Mouse (Mus musculus): ENCODE data around the gene Naaladl1. TPM values are rescaled to one million over a fixed set of nuclear protein-coding genes. Genes with fewer than 3 reads are reported as not detected.

Naaladl1 gene
- polyA plus RNA-seq (2014; fragmentation: Illumina TruSeq; extraction: RNeasy Lipid Tissue Mini Kit (QIAGEN cat#74804); ENCODE audit: low read depth, low replicate concordance), result 1.5 TPM

DNA sequence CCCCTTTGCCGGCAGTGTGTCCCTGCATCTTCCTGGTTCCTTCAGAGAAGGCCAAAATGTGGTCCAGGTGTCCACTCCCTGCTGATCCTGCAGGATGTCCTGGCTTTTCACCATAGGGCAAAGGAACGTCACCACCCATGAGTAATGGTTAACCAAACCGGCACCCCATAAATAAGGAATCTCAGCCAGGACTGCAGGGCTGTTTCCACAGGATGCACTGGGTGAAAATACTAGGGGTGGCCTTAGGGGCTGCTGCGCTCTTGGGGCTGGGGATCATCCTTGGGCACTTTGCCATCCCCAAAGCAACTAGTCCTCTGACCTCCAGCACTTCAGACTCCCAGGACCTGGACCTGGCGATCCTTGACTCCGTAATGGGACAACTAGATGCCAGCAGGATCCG is at the start of gene Naaladl1:
Gene Naaladl1, plus strand, starts transcription at position 197 of the 400 bp plus-strand sequence.

DNA sequence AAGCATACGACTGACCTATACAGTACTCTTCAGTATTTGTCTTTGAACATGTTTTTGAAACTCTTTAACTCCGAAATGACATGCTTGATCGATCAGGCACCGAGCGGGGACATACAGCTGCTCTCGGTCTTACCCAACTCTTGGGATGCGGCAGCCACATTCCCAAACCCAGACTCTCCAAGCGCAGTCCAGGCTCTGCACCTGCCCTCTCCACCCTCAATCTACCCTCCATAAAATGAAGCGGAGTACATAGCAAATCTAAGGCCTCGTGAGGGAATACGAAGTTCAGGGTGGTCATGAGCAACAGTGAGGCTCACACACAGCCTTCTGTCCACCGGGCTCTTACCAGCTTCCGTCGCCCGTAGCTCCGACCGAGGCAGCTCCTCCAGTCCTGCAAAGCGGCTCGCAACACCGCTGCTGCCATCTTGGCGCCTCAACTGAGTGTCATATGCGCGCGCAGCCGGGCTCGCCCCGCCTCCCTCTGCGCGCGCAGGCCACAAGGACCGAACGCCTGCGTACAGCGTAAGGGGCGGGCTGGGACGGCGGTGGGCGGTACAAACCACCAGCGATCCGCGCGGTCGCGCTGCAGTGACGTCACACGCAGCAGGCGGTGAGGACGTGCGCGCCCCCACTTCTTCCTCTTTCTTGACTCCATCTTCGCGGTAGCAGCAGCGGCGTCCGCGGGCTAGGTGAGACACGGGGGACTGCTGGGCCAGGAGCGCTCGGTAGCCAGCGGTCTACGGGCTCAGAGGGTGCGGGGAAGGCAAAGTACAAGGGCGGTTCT is 48.1 kb upstream of the Naaladl1 start, which contains the start of the genes Mrpl49 and Fau:
Gene Mrpl49, minus strand, starts transcription at position 473 of the 784 bp plus-strand sequence.
Gene Fau, plus strand, starts transcription at position 532 of the 784 bp plus-strand sequence.

DNA sequence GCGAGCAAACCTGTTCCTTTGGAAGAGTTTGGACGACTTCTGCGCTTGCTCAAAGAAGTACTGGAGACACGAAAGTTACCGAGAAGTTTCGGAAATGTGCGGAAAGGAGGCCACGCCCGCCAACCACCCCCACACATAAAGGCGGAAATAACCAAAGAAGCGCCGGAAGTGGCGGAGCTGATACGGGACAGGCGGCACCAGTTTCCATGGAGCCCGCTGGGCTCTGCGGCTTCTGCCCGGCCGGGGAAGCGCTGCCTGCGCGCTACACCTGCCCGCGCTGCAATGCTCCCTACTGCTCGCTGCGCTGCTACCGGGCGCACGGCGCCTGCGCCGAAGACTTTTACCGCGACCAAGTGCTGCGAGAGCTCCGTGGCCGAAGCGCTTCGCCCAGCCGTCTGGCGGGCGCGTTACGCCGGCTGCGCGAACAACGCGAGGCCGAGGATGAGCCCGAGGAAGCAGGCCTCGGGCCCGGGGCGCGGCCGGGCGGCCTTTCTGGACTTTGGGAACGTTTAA is 44.5 kb upstream of the Naaladl1 start, which contains the start of gene Znhit2:
Gene Znhit2, plus strand, starts transcription at position 172 of the 513 bp plus-strand sequence.

DNA sequence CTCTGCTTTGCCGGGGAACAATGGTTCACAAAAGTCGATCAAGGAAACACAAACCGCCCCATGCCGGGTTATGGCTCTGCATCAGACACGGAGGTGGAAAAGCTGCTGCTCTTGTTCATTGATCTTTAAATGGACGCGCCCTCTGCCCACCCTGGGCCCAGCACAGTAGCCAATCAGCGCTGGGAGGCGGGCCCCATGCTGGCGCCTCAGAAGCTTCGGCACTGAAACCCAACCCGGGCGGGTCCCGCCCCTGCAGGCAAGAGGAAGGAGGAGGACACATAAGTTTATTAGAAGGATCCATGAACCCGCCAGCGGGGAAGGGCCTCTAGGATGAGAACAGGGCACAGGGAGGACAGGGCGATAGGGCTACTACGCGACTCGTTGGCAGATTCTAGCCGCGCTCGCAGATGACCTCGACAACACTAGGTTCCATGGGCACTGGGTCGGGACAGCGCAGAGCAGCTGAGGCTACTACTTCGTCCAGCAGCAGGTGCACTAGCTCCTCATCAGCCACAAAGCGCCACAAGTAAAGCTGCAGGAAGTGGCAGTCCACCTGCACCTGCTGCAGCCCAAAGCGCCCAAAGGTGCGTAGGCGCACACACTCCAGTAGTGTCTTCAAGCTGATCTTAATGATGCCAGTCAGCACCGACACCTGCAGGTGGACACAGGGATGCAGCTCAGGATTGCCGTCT is 37.7 kb upstream of the Naaladl1 start, which contains the start of gene Tm7sf2:
Gene Tm7sf2, minus strand, starts transcription at position 650 of the 692 bp plus-strand sequence.

DNA sequence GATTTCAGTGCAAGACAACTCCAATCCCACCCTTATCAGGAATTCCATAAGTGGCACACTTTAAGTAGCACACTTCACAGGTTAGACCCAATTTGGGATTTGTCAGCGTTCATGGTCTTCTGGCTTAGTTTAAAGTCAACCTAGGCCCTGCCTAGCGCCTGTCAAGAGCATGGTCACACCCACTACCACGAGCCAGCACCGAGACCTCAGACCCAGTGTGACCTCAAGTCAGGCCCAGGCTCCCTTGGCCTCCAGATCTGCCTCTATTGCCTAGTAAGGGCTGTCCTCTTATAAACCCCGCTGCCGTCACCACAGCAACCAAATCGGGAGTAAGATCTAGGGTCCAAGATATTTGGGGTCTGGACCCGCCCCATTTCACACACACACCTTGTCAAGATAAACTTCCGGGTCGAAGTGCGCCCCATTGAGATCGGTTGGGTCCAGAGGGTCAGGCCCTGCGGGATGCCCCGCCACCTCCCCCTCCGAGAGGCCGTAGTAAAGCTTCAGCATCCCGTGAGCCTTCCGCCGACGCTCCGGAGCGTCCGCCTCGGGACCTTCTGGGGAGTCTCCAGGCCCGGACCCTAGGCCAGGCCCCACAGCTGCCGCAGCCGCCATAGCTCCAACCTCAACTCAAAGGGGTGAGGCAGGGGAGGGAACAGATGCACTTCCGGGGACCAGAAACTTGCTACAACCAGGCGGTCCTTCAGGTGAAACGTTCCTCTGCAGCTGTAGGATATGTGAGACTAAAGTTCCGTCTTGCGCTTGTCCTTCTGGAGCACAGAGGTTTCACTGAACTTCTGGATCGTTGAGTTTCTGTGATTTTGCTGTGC is 28.8 kb upstream of the Naaladl1 start, which contains the start of gene Vps51:
Gene Vps51, minus strand, starts transcription at position 668 of the 830 bp plus-strand sequence.

DNA sequence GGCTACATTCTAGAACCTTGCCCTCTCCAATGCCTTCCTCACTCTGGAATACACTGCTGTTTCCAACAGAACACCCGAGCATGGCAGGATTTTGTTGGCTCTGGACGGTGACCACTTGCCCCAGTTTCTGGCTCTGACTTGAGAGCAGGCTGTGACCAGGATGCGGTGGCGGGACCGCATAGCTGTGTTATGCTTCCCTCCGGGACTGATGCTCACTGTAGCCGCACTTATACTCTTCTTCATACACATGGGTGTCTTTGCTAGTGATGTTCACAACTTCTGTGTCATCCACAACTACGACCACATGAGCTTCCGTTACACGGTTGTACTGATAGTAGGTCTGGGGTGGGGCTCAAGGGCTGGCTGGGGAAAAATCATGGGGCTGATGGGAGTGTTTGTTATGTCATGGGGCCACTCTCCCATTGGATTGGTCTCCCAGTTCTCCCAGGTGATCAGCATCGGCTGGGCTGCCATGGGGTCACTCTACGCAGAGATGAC is 25.6 kb upstream of the Naaladl1 start, which contains the start of gene Tmem262:
Gene Tmem262, plus strand, starts transcription at position 51 of the 498 bp plus-strand sequence.

DNA sequence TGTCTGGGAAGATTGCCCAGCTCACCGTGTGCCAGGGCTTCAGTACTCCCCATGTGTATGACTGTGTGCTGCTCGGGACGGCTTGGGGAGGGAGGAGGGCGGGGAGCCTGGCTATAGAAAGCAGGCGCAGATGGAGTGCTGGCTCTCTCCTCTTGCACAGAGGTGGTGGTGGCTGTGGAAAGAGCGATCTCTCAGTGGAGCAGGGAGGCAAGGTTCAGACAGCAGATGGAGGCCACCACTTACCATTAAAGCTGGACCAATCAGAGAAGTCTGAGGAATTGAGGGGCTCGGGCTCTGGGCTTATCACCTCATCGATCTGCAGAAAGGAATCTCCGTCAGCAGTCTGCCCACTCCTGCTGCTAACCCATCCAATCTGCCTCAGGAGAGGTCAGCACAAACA is 23.4 kb upstream of the Naaladl1 start, which contains the start of gene Gm28374:
Gene Gm28374, minus strand, starts transcription at position 101 of the 400 bp plus-strand sequence.

DNA sequence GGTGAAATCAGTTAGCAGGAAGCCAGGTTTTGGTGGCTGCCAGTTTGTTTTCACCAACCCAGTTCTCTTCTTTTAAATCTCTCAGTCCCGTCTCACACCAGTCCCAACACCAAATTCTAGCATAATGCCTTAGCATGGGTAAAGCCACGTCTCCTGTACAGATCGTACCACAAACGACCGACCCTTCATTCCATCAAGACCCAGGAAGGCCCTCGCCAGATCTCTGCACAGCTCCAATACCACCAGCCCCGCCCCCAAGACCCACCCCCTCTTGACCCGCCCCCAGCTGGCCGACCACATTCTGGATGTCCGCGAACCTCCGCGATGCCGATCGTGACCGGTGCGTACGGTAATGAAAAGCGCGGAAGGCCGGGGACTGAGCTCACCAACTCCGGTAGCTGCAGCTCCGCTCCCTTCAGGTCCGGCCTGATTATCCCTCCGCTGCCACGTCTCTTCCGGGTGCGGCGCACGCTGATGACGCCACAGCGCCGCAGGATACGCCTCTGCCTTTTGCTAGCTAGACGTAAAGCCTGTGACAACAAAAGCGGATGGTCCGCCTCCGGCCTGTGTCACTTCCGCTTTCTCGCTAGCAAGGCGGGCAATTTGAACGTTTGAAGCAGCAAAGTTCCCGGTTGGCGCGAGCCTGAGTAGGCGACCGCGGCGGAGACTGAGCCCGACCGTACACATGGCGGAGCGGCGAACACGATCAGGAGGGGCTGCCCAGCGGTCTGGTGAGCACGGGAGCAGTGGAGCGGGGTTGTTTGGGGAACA is 20.9 kb upstream of the Naaladl1 start, which contains the start of the genes Zfpl1 and Cdca5:
Gene Zfpl1, minus strand, starts transcription at position 479 of the 771 bp plus-strand sequence.
Gene Cdca5, plus strand, starts transcription at position 506 of the 771 bp plus-strand sequence.

DNA sequence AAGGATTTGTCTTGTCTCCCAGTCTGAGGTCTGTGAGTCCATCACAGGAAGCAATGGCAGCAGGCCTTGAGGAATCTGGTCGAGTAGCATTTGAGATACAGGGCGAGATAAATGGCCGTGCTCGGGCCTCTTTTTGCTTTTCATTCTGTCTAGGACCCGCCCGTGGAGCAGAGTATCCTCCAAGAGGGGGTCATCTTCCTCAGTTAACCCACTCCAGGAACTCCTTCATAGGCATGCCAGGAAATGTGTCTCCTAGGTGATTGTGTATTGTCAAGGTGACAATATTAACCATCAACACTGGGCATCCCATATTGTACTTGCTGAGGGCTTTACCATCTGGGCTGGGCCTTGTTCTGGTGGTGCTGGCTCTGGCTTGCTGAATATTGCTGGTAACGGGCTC is 11.5 kb upstream of the Naaladl1 start, which contains the start of gene AC131692.1:
Gene AC131692.1, plus strand, starts transcription at position 301 of the 400 bp plus-strand sequence.

DNA sequence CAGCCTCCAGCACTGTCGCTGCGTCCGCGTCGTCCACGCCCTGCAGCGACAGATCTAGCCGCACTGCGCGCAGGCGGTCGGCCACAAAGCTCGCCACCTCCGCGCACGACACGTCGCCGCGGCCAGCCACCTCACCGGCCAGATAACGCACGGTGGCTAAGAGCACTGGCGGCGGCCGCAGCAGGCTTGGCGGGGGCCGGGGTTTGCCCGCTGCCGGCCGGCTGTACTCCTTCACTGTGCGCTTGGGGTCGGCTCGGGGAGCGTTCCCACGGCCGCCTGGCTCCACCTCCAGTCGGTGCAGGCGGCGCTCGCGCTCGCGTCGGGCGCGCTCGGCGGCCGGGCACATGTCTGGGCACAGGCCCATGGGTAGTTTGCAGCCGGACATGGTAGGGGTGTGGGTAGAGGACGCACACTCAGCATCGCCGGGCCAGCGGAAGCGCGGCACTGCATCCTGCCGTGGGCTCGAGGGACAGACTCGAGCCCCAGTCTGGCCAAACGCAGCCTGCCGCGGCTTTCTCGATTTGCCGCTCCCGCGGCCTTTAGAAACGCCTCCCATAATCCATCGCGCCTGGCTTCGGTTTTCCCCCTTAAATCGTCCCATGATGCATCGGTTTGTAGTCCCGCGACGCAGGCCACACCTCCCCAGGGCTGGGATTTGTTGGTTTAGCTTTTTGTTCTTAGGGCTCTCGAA is 12.5 kb downstream of the Naaladl1 start, which contains the start of gene Sac3d1:
Gene Sac3d1, minus strand, starts transcription at position 665 of the 691 bp plus-strand sequence.

DNA sequence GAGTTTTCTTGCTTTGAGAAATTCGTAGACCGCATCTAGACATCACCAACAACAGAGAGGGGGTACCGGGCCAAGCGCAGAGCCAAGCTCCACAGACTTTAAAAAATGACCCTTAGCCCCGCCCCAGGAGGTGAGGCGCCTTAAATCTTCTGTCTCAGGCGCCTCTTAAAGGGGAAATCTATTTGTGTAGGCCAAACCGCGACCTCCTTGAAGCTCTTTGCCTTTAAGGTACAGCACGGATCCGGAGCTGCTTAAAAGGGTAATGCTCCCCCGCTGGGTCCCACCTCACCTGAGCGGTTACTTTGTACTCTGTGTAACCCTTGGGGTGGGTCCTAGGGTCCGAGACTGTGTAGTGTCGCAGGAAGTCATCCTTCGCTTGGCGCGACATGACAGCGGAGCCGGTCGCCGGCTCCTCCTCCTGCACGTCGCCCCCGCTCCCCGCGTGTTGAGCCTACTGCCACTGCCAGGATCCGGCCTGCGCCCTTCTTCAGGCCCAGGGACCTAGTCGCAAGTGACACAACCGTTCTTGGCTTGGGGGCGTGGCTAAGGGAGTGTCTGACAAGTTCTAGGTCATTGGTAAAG is 22.3 kb downstream of the Naaladl1 start, which contains the start of gene Snx15:
Gene Snx15, minus strand, starts transcription at position 545 of the 582 bp plus-strand sequence.

DNA sequence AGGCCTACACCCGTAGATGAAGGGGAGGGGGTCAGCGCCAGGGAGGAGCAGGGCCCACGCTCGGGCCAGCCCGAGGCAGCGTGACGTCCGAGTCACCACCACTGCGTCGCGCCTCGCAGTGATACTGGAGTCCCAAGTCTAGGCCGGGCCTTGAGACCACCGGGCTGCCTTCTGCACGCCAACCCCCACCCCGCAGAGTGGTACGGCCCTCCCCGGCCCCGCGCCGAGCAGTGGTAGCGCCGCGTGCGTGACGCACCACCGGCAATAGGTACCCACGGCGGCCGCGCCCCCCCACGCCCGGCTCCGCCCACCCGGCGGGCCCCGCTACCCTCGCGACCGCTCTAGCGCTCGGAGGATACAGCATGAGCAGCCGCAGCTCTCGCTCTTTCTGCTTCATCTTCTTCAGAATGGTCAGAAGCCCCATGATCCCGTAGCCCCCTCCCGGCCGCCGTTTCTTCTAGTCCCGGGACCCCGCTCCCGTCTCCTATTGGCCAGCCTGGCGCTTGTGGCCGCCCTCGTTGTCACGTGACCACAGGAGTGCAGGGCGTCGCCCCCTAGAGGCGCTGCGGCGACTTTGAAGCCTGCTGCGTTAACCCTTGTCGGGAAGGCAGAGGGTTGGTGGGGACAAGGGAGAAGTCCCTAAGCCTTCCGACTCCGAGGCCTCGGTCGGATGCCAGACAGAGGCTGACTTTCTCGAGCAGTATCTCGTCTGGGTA is 35.3 kb downstream of the Naaladl1 start, which contains the start of gene Batf2:
Gene Batf2, plus strand, starts transcription at position 306 of the 716 bp plus-strand sequence.

DNA sequence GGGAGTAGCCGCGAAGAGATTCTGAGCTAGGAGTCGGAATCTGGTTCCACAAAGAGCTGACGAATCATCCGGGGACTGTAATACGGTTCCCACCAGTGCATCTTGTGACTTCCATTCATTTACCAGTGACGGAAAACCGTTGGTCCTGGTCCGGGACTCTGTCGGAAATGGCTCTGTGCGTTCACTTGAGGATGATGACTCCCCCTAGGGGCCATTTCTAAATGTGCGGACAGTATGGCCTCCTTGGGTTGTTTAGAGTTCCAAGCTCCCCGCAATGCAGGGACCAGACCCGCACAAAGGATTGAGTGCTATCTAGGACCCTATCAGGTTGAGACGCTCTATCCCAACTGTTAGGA is 35.8 kb downstream of the Naaladl1 start, which contains the start of gene Arl2:
Gene Arl2, minus strand, starts transcription at position 155 of the 356 bp plus-strand sequence.

Other genes starting within 250 kb of the Naaladl1 start
- 4.3 TPM for gene Frmd8, start 230.5 kb upstream of the Naaladl1 start, polyA plus RNA-seq (2014; fragmentation: Illumina TruSeq; extraction: RNeasy Lipid Tissue Mini Kit (QIAGEN cat#74804); ENCODE audit: low read depth, low replicate concordance)
- 1.0 TPM for gene Slc25a45, start 228.0 kb upstream of the Naaladl1 start, polyA plus RNA-seq (2014; fragmentation: Illumina TruSeq; extraction: RNeasy Lipid Tissue Mini Kit (QIAGEN cat#74804); ENCODE audit: low read depth, low replicate concordance)
- gene Tigd3, start 211.6 kb upstream of the Naaladl1 start, polyA plus RNA-seq (2014; fragmentation: Illumina TruSeq; extraction: RNeasy Lipid Tissue Mini Kit (QIAGEN cat#74804); ENCODE audit: low read depth, low replicate concordance), result 0.19 TPM
- 12.7 TPM for gene Dpf2, start 192.8 kb upstream of the Naaladl1 start, polyA plus RNA-seq (2014; fragmentation: Illumina TruSeq; extraction: RNeasy Lipid Tissue Mini Kit (QIAGEN cat#74804); ENCODE audit: low read depth, low replicate concordance)
- gene Cdc42ep2, start 181.0 kb upstream of the Naaladl1 start, polyA plus RNA-seq (2014; fragmentation: Illumina TruSeq; extraction: RNeasy Lipid Tissue Mini Kit (QIAGEN cat#74804); ENCODE audit: low read depth, low replicate concordance), result 0.79 TPM
- gene Pola2, start 141.6 kb upstream of the Naaladl1 start, polyA plus RNA-seq (2014; fragmentation: Illumina TruSeq; extraction: RNeasy Lipid Tissue Mini Kit (QIAGEN cat#74804); ENCODE audit: low read depth, low replicate concordance), result 3.3 TPM
- not detected for gene Slc22a20, start 119.6 kb upstream of the Naaladl1 start, polyA plus RNA-seq (2014; fragmentation: Illumina TruSeq; extraction: RNeasy Lipid Tissue Mini Kit (QIAGEN cat#74804); ENCODE audit: low read depth, low replicate concordance)
- 2.7 TPM for gene Capn1, start 89.9 kb upstream of the Naaladl1 start, polyA plus RNA-seq (2014; fragmentation: Illumina TruSeq; extraction: RNeasy Lipid Tissue Mini Kit (QIAGEN cat#74804); ENCODE audit: low read depth, low replicate concordance)
- 1.1 TPM for gene Syvn1, start 59.2 kb upstream of the Naaladl1 start, polyA plus RNA-seq (2014; fragmentation: Illumina TruSeq; extraction: RNeasy Lipid Tissue Mini Kit (QIAGEN cat#74804); ENCODE audit: low read depth, low replicate concordance)
- gene Mrpl49, start 48.0 kb upstream of the Naaladl1 start, polyA plus RNA-seq (2014; fragmentation: Illumina TruSeq; extraction: RNeasy Lipid Tissue Mini Kit (QIAGEN cat#74804); ENCODE audit: low read depth, low replicate concordance), result 24.2 TPM
- 18.5 TPM for gene Fau, start 47.9 kb upstream of the Naaladl1 start, polyA plus RNA-seq (2014; fragmentation: Illumina TruSeq; extraction: RNeasy Lipid Tissue Mini Kit (QIAGEN cat#74804); ENCODE audit: low read depth, low replicate concordance)
- not detected for gene Znhit2, start 44.6 kb upstream of the Naaladl1 start, polyA plus RNA-seq (2014; fragmentation: Illumina TruSeq; extraction: RNeasy Lipid Tissue Mini Kit (QIAGEN cat#74804); ENCODE audit: low read depth, low replicate concordance)
- gene Tm7sf2, start 37.4 kb upstream of the Naaladl1 start, polyA plus RNA-seq (2014; fragmentation: Illumina TruSeq; extraction: RNeasy Lipid Tissue Mini Kit (QIAGEN cat#74804); ENCODE audit: low read depth, low replicate concordance), result 3.7 TPM
- gene Vps51, start 28.6 kb upstream of the Naaladl1 start, polyA plus RNA-seq (2014; fragmentation: Illumina TruSeq; extraction: RNeasy Lipid Tissue Mini Kit (QIAGEN cat#74804); ENCODE audit: low read depth, low replicate concordance), result 13.1 TPM
- not detected for gene Tmem262, start 25.7 kb upstream of the Naaladl1 start, polyA plus RNA-seq (2014; fragmentation: Illumina TruSeq; extraction: RNeasy Lipid Tissue Mini Kit (QIAGEN cat#74804); ENCODE audit: low read depth, low replicate concordance)
- not detected for gene Gm28374, start 23.5 kb upstream of the Naaladl1 start, polyA plus RNA-seq (2014; fragmentation: Illumina TruSeq; extraction: RNeasy Lipid Tissue Mini Kit (QIAGEN cat#74804); ENCODE audit: low read depth, low replicate concordance)
- gene Zfpl1, start 20.8 kb upstream of the Naaladl1 start, polyA plus RNA-seq (2014; fragmentation: Illumina TruSeq; extraction: RNeasy Lipid Tissue Mini Kit (QIAGEN cat#74804); ENCODE audit: low read depth, low replicate concordance), result 0.69 TPM
- gene Cdca5, start 20.8 kb upstream of the Naaladl1 start, polyA plus RNA-seq (2014; fragmentation: Illumina TruSeq; extraction: RNeasy Lipid Tissue Mini Kit (QIAGEN cat#74804); ENCODE audit: low read depth, low replicate concordance), result 3.0 TPM
- not detected for gene AC131692.1, start 11.4 kb upstream of the Naaladl1 start, polyA plus RNA-seq (2014; fragmentation: Illumina TruSeq; extraction: RNeasy Lipid Tissue Mini Kit (QIAGEN cat#74804); ENCODE audit: low read depth, low replicate concordance)
- 0.82 TPM for gene Sac3d1, start 12.9 kb downstream of the Naaladl1 start, polyA plus RNA-seq (2014; fragmentation: Illumina TruSeq; extraction: RNeasy Lipid Tissue Mini Kit (QIAGEN cat#74804); ENCODE audit: low read depth, low replicate concordance)
- 6.2 TPM for gene Snx15, start 22.5 kb downstream of the Naaladl1 start, polyA plus RNA-seq (2014; fragmentation: Illumina TruSeq; extraction: RNeasy Lipid Tissue Mini Kit (QIAGEN cat#74804); ENCODE audit: low read depth, low replicate concordance)
- gene Batf2, start 35.2 kb downstream of the Naaladl1 start, polyA plus RNA-seq (2014; fragmentation: Illumina TruSeq; extraction: RNeasy Lipid Tissue Mini Kit (QIAGEN cat#74804); ENCODE audit: low read depth, low replicate concordance), result 1.2 TPM
- 3.0 TPM for gene Arl2, start 35.8 kb downstream of the Naaladl1 start, polyA plus RNA-seq (2014; fragmentation: Illumina TruSeq; extraction: RNeasy Lipid Tissue Mini Kit (QIAGEN cat#74804); ENCODE audit: low read depth, low replicate concordance)
- gene Majin, start 78.6 kb downstream of the Naaladl1 start, polyA plus RNA-seq (2014; fragmentation: Illumina TruSeq; extraction: RNeasy Lipid Tissue Mini Kit (QIAGEN cat#74804); ENCODE audit: low read depth, low replicate concordance), result not detected
- not detected for gene Gpha2, start 120.6 kb downstream of the Naaladl1 start, polyA plus RNA-seq (2014; fragmentation: Illumina TruSeq; extraction: RNeasy Lipid Tissue Mini Kit (QIAGEN cat#74804); ENCODE audit: low read depth, low replicate concordance)
- gene Ppp2r5b, start 130.1 kb downstream of the Naaladl1 start, polyA plus RNA-seq (2014; fragmentation: Illumina TruSeq; extraction: RNeasy Lipid Tissue Mini Kit (QIAGEN cat#74804); ENCODE audit: low read depth, low replicate concordance), result 0.50 TPM
- 0.32 TPM for gene Atg2a, start 135.9 kb downstream of the Naaladl1 start, polyA plus RNA-seq (2014; fragmentation: Illumina TruSeq; extraction: RNeasy Lipid Tissue Mini Kit (QIAGEN cat#74804); ENCODE audit: low read depth, low replicate concordance)
- 8.5 TPM for gene Ehd1, start 170.9 kb downstream of the Naaladl1 start, polyA plus RNA-seq (2014; fragmentation: Illumina TruSeq; extraction: RNeasy Lipid Tissue Mini Kit (QIAGEN cat#74804); ENCODE audit: low read depth, low replicate concordance)
- 7.5 TPM for gene Cdc42bpg, start 200.7 kb downstream of the Naaladl1 start, polyA plus RNA-seq (2014; fragmentation: Illumina TruSeq; extraction: RNeasy Lipid Tissue Mini Kit (QIAGEN cat#74804); ENCODE audit: low read depth, low replicate concordance)
- 4.4 TPM for gene Men1, start 229.2 kb downstream of the Naaladl1 start, polyA plus RNA-seq (2014; fragmentation: Illumina TruSeq; extraction: RNeasy Lipid Tissue Mini Kit (QIAGEN cat#74804); ENCODE audit: low read depth, low replicate concordance)
- gene Map4k2, start 235.4 kb downstream of the Naaladl1 start, polyA plus RNA-seq (2014; fragmentation: Illumina TruSeq; extraction: RNeasy Lipid Tissue Mini Kit (QIAGEN cat#74804); ENCODE audit: low read depth, low replicate concordance), result 6.6 TPM